Comparison of ENCODE assay signal across 17 mouse cellular contexts in the genomic region with DNA sequence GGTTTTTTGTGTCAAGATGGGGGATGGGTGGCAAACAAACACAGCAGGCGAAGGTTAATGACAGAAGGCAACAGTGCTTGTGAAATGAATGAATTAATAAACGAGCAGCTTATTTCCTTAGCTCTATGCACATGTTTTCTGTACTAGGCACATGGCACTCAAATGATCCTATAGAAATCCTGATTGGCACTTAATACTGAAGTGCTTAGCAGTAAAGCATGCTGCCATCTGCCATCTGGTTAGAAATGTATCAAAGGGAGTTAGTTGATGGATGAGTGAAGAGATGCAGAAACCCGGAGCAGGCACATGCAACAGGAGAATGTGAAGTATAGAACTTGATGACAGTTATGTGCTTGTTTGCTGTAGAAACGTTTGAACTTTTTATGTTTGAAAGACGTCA.
DNase-seq lines count a peak whose midpoint lies in the region; ATAC-seq and TF ChIP-seq lines count a peak whose summit lies in the region.
"Had no signal": no experiment of that assay in that cellular context is flagged by ENCODE, and none has a peak within 500 bp of the region (broad histone marks: within the 10 kb centered on the region; RNA-seq: fewer than 3 reads in every experiment).

No protein-coding gene starts in this region.

- peaks cover 5% of the 10 kb centered on the region; the same call in 1 of the 2 replicates for H3K4me1 ChIP-seq in midbrain, embryonic 12.5 days
- H3K4me1 ChIP-seq in midbrain, embryonic 16.5 days (ENCODE audit: control insufficient read depth, insufficient read depth, low read length), result no peaks in the 10 kb centered on the region
- peaks cover 2% of the 10 kb centered on the region; the same call in 1 of the 2 replicates for H3K4me1 ChIP-seq in forebrain, embryonic 16.5 days (replicated peaks; ENCODE audit: control insufficient read depth, insufficient read depth, low read length)
- 0 out of 2 replicates have a peak, but pooled peaks cover 2% of the 10 kb centered on the region for H3K4me1 ChIP-seq in limb, embryonic 11.5 days (ENCODE audit: control insufficient read depth, insufficient read depth, low read length)
- no peaks in the 10 kb centered on the region for H3K4me1 ChIP-seq in lung, postnatal 0 days (ENCODE audit: insufficient read depth, low read depth, low read length)
- H3K4me1 ChIP-seq: heart, embryonic 12.5 days; liver, embryonic 15.5 days had no signal

- H3K4me3 ChIP-seq in midbrain, embryonic 12.5 days, result no peak overlapping the region
- H3K4me3 ChIP-seq in midbrain, embryonic 16.5 days (ENCODE audit: low read depth, low read length), result no peak overlapping the region
- no peak overlapping the region for H3K4me3 ChIP-seq in forebrain, embryonic 16.5 days (replicated peaks; ENCODE audit: low read length)
- no peak overlapping the region for H3K4me3 ChIP-seq in limb, embryonic 11.5 days (ENCODE audit: low read depth, low read length)
- no peak overlapping the region for H3K4me3 ChIP-seq in lung, postnatal 0 days (ENCODE audit: low read depth, low read length)
- H3K4me3 ChIP-seq: heart, embryonic 12.5 days; liver, embryonic 15.5 days; myocyte had no signal

- 58% methylated on average over 5 of the region's 5 CpGs for WGBS in midbrain, embryonic 12.5 days
- 51% methylated on average over 5 of the region's 5 CpGs for WGBS in midbrain, embryonic 16.5 days
- WGBS in forebrain, embryonic 16.5 days, result 29% methylated on average over 5 of the region's 5 CpGs
- 28% methylated on average over 5 of the region's 5 CpGs for WGBS in limb, embryonic 11.5 days
- WGBS in lung, postnatal 0 days, result 33% methylated on average over 5 of the region's 5 CpGs

- no peak for TF ChIP-seq CTCF in lung, postnatal 0 days (IDR thresholded peaks at IDR 0.05)

- TF ChIP-seq EP300 in lung, postnatal 0 days (IDR thresholded peaks at IDR 0.05), result no peak

- ATAC-seq in midbrain, embryonic 12.5 days (ENCODE audit: low FRiP score, low read depth), result peak; percentile 85
- ATAC-seq in midbrain, embryonic 16.5 days, result no peak
- ATAC-seq in forebrain, embryonic 16.5 days, result peak; percentile 94
- peak; percentile 78; the same call in 1 of the 2 replicates for ATAC-seq in limb, embryonic 11.5 days (ENCODE audit: insufficient number of reproducible peaks, low FRiP score, low TSS enrichment, low read depth)
- ATAC-seq in CD4-positive, CD25-positive, alpha-beta regulatory T cell, adult 4 months, result no peak
- ATAC-seq in lung, postnatal 0 days, result no peak

- no peaks in the 10 kb centered on the region for H3K9me3 ChIP-seq in midbrain, embryonic 12.5 days
- H3K9me3 ChIP-seq in midbrain, embryonic 16.5 days (replicated peaks; ENCODE audit: control insufficient read depth, low read length, poor library complexity, severe bottlenecking), result no peaks in the 10 kb centered on the region
- no peaks in the 10 kb centered on the region for H3K9me3 ChIP-seq in forebrain, embryonic 16.5 days (ENCODE audit: control insufficient read depth, low read length)
- H3K9me3 ChIP-seq in limb, embryonic 11.5 days (ENCODE audit: control insufficient read depth, low read length), result no peaks in the 10 kb centered on the region
- no peaks in the 10 kb centered on the region for H3K9me3 ChIP-seq in lung, postnatal 0 days (ENCODE audit: low read length)
- H3K9me3 ChIP-seq: heart, embryonic 12.5 days; liver, embryonic 15.5 days had no signal

- no peaks in the 10 kb centered on the region for H3K27me3 ChIP-seq in midbrain, embryonic 12.5 days
- H3K27me3 ChIP-seq in midbrain, embryonic 16.5 days (ENCODE audit: control insufficient read depth, insufficient read depth, low read depth, low read length), result no peaks in the 10 kb centered on the region
- no peaks in the 10 kb centered on the region for H3K27me3 ChIP-seq in forebrain, embryonic 16.5 days (replicated peaks; ENCODE audit: control insufficient read depth, insufficient read depth, low read length)
- H3K27me3 ChIP-seq in limb, embryonic 11.5 days (ENCODE audit: control insufficient read depth, insufficient read depth, low read length), result no peaks in the 10 kb centered on the region
- no peaks in the 10 kb centered on the region for H3K27me3 ChIP-seq in lung, postnatal 0 days (replicated peaks; ENCODE audit: insufficient read depth, low read length)
- H3K27me3 ChIP-seq: CH12.LX; heart, embryonic 12.5 days; liver, embryonic 15.5 days had no signal

- no peak overlapping the region for H3K4me2 ChIP-seq in midbrain, embryonic 12.5 days (replicated peaks)
- no peak overlapping the region for H3K4me2 ChIP-seq in midbrain, embryonic 16.5 days (ENCODE audit: low read length)
- H3K4me2 ChIP-seq in forebrain, embryonic 16.5 days (ENCODE audit: low read length), result no peak overlapping the region
- no peak overlapping the region for H3K4me2 ChIP-seq in limb, embryonic 11.5 days (ENCODE audit: low read depth, severe bottlenecking)
- H3K4me2 ChIP-seq in lung, postnatal 0 days (replicated peaks; ENCODE audit: low read depth, low read length), result no peak overlapping the region
- H3K4me2 ChIP-seq: heart, embryonic 12.5 days; liver, embryonic 15.5 days had no signal

- no peak overlapping the region for H3K27ac ChIP-seq in midbrain, embryonic 12.5 days (replicated peaks)
- no peak overlapping the region for H3K27ac ChIP-seq in midbrain, embryonic 16.5 days (ENCODE audit: low read length)
- H3K27ac ChIP-seq in forebrain, embryonic 16.5 days (ENCODE audit: low read length), result no peak overlapping the region
- H3K27ac ChIP-seq in limb, embryonic 11.5 days (replicated peaks; ENCODE audit: low read depth, low read length), result no peak overlapping the region
- H3K27ac ChIP-seq in lung, postnatal 0 days (ENCODE audit: low read length), result no peak overlapping the region
- H3K27ac ChIP-seq: liver, embryonic 15.5 days had no signal

- H3K9ac ChIP-seq in midbrain, embryonic 12.5 days (replicated peaks), result no peak overlapping the region
- no peak overlapping the region for H3K9ac ChIP-seq in midbrain, embryonic 16.5 days (ENCODE audit: low read depth, low read length)
- no peak overlapping the region for H3K9ac ChIP-seq in forebrain, embryonic 16.5 days (replicated peaks; ENCODE audit: low read depth, low read length)
- H3K9ac ChIP-seq in limb, embryonic 11.5 days (ENCODE audit: low read length), result no peak overlapping the region
- H3K9ac ChIP-seq in lung, postnatal 0 days (replicated peaks; ENCODE audit: low read depth), result no peak overlapping the region
- H3K9ac ChIP-seq: heart, embryonic 12.5 days; liver, embryonic 15.5 days had no signal

- DNase-seq in limb, embryonic 11.5 days (ENCODE audit: low spot score), result peak; percentile 42
- peak; percentile 29 for DNase-seq in retina, postnatal 7 days (ENCODE audit: low read depth, low spot score)
- no peak for DNase-seq in lung, postnatal 0 days (ENCODE audit: low spot score)
- DNase-seq: cerebellum, adult 18-20 months; gastrocnemius, postnatal 14 days; heart, postnatal 4 days; layer of hippocampus, adult 9-11 months; lung, postnatal 36 days; thymus, postnatal 14 days had no signal

- no peaks in the 10 kb centered on the region for H3K36me3 ChIP-seq in midbrain, embryonic 12.5 days
- no peaks in the 10 kb centered on the region for H3K36me3 ChIP-seq in midbrain, embryonic 16.5 days (ENCODE audit: control insufficient read depth, insufficient read depth, low read length)
- H3K36me3 ChIP-seq in forebrain, embryonic 16.5 days (ENCODE audit: control insufficient read depth, insufficient read depth), result no peaks in the 10 kb centered on the region
- no peaks in the 10 kb centered on the region for H3K36me3 ChIP-seq in limb, embryonic 11.5 days (ENCODE audit: control insufficient read depth, insufficient read depth, low read length)
- H3K36me3 ChIP-seq in lung, postnatal 0 days (ENCODE audit: insufficient read depth, low read length), result no peaks in the 10 kb centered on the region
- H3K36me3 ChIP-seq: heart, embryonic 12.5 days; liver, embryonic 15.5 days had no signal

Comparison
In these comparisons a context has a peak if more than half of its experiments do, and no peak if none do; other contexts are left out.
1. ATAC-seq: peak in midbrain, embryonic 12.5 days (single experiment), forebrain, embryonic 16.5 days (single experiment) and limb, embryonic 11.5 days (single experiment); none in midbrain, embryonic 16.5 days (single experiment), CD4-positive, CD25-positive, alpha-beta regulatory T cell, adult 4 months (single experiment) and lung, postnatal 0 days (single experiment).